Mouse (Mus musculus) heart, postnatal 0 days (tissue): ENCODE data around the gene Antxr2. TPM values are rescaled to one million over a fixed set of nuclear protein-coding genes. Genes with fewer than 3 reads are reported as not detected.

Experiments
- ATAC-seq: fragments of 200-750 bp; cut with Nextera tagmentation; 2 replicates; pipeline ENCODE4 v1.8.0; 2017; ENCODE audit warnings: low read depth, moderate number of reproducible peaks, moderate library complexity; ENCODE audit not compliant: insufficient read depth
- DNase-seq: peaks from one replicate; pipeline ENCODE4 v3.0.0-alpha.2; 2016; ENCODE audit warnings: low spot score
- H3K27ac ChIP-seq: fragments of 300-500 bp; sonication (generic); 2 replicates; pipeline ENCODE4 v1.5.1; 2014; ENCODE audit warnings: low read depth, mild to moderate bottlenecking
- H3K27me3 ChIP-seq: fragments of 300-500 bp; sonication (generic); 2 replicates; pipeline ENCODE4 v1.6.1; 2014; ENCODE audit warnings: low read length, mixed read lengths; ENCODE audit not compliant: control insufficient read depth, insufficient read depth
- H3K36me3 ChIP-seq: fragments of 300-500 bp; sonication (generic); replicated peaks from 2 replicates; pipeline ENCODE4 v1.6.1; 2014; ENCODE audit warnings: low read length, mixed read lengths; ENCODE audit not compliant: control insufficient read depth, insufficient read depth
- H3K4me1 ChIP-seq: fragments of 300-500 bp; sonication (generic); 2 replicates; pipeline ENCODE4 v1.6.1; 2014; ENCODE audit warnings: antibody characterized with exemption; ENCODE audit not compliant: control insufficient read depth, insufficient read depth
- H3K4me2 ChIP-seq: fragments of 300-500 bp; sonication (generic); 2 replicates; pipeline ENCODE4 v1.6.1; 2014; ENCODE audit warnings: low read depth, mild to moderate bottlenecking, low read length, moderate library complexity
- H3K4me3 ChIP-seq: fragments of 300-500 bp; sonication (generic); 2 replicates; pipeline ENCODE4 v1.5.1; 2014; ENCODE audit warnings: low read depth, low read length
- H3K9ac ChIP-seq: fragments of 300-500 bp; sonication (generic); replicated peaks from 2 replicates; pipeline ENCODE4 v1.6.1; 2014; ENCODE audit warnings: low read depth, low read length, mixed read lengths
- H3K9me3 ChIP-seq: fragments of 300-500 bp; sonication (generic); replicated peaks from 2 replicates; pipeline ENCODE4 v1.6.1; 2016; ENCODE audit warnings: low read length; ENCODE audit not compliant: control insufficient read depth
- CTCF ChIP-seq: IDR thresholded peaks from 2 replicates; pipeline ENCODE4 v1.5.1; 2016; ENCODE audit warnings: antibody characterized with exemption, control low read depth, low read depth
- EP300 ChIP-seq: IDR thresholded peaks from 2 replicates; pipeline ENCODE4 v1.6.1; 2016; ENCODE audit warnings: antibody characterized with exemption, low read depth
- WGBS: fragments of 180-500 bp; shearing (Covaris S2); extraction: QIAGEN DNeasy Blood & Tissue Kit; methylation state at CpG from one replicate; pipeline ENCODE4 v1.1.7; 2014; 5-methylcytosine and 5-hydroxymethylcytosine counted together
- polyA plus RNA-seq: library from polyadenylated mRNA; unstranded; fragments of >200 nt; fragmentation: Nextera tagmentation; extraction: Ambion mirVana; gene quantifications from 2 replicates; pipeline ENCODE4 v1.2.1, GENCODE M21; 2015
- total RNA-seq: library from RNA; depleted of rRNA; stranded (reverse); fragments of >200 nt; gene quantifications from 2 replicates; pipeline ENCODE4 v1.2.3, GENCODE M21; 2014; ENCODE audit warnings: low replicate concordance

The Antxr2 gene
- total and polyA plus RNA-seq, 2 experiments from 2014 or later, result 48.6 to 78.7 TPM

GRCm38 (mm10) chr5:97907482-97907881 is 123.4 kb downstream of the Antxr2 start:
- no peaks in the 10 kb centered on the region for H3K9me3 ChIP-seq
- no peaks in the 10 kb centered on the region for H3K36me3 ChIP-seq
- WGBS, result 54% methylated on average over 6 of the region's 6 CpGs
- no peak for DNase-seq
- H3K27ac ChIP-seq, result no peak overlapping the region
- no peak overlapping the region for H3K9ac ChIP-seq
- H3K4me3 ChIP-seq, result no peak overlapping the region
- no peak overlapping the region for H3K4me2 ChIP-seq
- no peaks in the 10 kb centered on the region for H3K27me3 ChIP-seq
- TF ChIP-seq CTCF (no peak), EP300 (no peak)
- peaks cover 5% of the 10 kb centered on the region; the same call in 1 of the 2 replicates for H3K4me1 ChIP-seq
- no peak for ATAC-seq

DNA sequence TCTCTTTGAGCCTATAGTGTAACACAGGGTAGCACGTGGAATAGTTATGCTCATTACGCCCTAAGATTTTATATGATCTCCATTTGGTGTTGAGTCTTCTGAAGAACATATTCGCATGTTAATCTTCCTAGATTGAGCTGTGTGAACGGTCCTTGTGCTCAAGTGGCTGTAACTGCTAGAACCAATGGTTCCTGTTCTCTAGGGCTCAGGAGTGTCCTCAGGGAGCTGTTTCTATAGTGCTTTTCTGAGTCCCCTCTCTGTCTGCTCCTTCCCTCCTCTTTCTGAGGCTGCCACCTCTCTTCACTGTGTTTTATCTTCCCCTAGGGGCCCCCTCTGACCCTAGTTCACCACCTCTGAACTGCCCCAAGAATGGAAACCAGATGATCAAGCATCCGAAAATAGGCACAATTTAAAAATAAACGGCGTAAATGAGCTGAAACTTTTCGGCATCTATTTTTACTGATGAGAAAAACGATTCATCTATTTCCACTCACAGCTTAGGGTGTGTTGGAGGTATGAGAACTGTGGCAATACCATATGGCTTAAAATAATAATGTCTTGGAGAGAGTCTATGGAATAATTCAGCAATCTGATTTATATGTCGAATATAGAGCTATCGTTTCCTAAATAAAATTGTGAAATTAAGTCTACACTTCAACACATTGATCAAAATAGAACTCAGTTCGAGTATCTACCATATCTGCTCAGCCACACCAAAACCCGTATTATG is 124.1 kb downstream of the Antxr2 start:
- H3K4me3 ChIP-seq, result no peak overlapping the region
- no peaks in the 10 kb centered on the region for H3K9me3 ChIP-seq
- 65% methylated on average over 13 of the region's 13 CpGs for WGBS
- no peaks in the 10 kb centered on the region for H3K27me3 ChIP-seq
- H3K4me1 ChIP-seq, result peaks cover 5% of the 10 kb centered on the region; the same call in 1 of the 2 replicates
- no peak overlapping the region for H3K4me2 ChIP-seq
- no peak overlapping the region for H3K27ac ChIP-seq
- DNase-seq, result no peak
- TF ChIP-seq EP300 (no peak), CTCF (no peak)
- H3K36me3 ChIP-seq, result no peaks in the 10 kb centered on the region
- no peak for ATAC-seq
- no peak overlapping the region for H3K9ac ChIP-seq

GRCm38 (mm10) chr5:97905856-97906255 is 125.0 kb downstream of the Antxr2 start:
- peaks cover 5% of the 10 kb centered on the region; the same call in 1 of the 2 replicates for H3K4me1 ChIP-seq
- ATAC-seq, result no peak
- WGBS, result 72% methylated on average over 3 of the region's 3 CpGs

GRCm38 (mm10) chr5:97901096-97901495 is 129.7 kb downstream of the Antxr2 start:
- Histone ChIP-seq H3K9ac (no peak overlapping the region), H3K36me3 (no peaks in the 10 kb centered on the region), H3K4me1 (no peaks in the 10 kb centered on the region), H3K27ac (no peak overlapping the region), H3K27me3 (no peaks in the 10 kb centered on the region), H3K4me3 (no peak overlapping the region), H3K9me3 (no peaks in the 10 kb centered on the region), H3K4me2 (no peak overlapping the region)
- no peak for TF ChIP-seq EP300
- TF ChIP-seq CTCF, result no peak
- no peak for DNase-seq
- 95% methylated on average over 7 of the region's 7 CpGs for WGBS
- ATAC-seq, result no peak

More at GRCm38 (mm10) chr5:97905856-97906255, 125.0 kb downstream of the Antxr2 start:
- H3K9ac ChIP-seq, result no peak overlapping the region
- no peak for TF ChIP-seq EP300
- TF ChIP-seq CTCF, result no peak
- H3K4me2 ChIP-seq, result no peak overlapping the region
- no peaks in the 10 kb centered on the region for H3K9me3 ChIP-seq
- H3K27ac ChIP-seq, result no peak overlapping the region
- no peaks in the 10 kb centered on the region for H3K27me3 ChIP-seq
- no peak overlapping the region for H3K4me3 ChIP-seq
- H3K36me3 ChIP-seq, result no peaks in the 10 kb centered on the region
- DNase-seq, result no peak

- Histone ChIP-seq H3K9me3 (0 out of 2 replicates have a peak, but pooled peaks cover 4% of the 10 kb centered on the region), H3K27me3 (no peaks in the 10 kb centered on the region), H3K4me3 (no peak overlapping the region), H3K4me1 (no peaks in the 10 kb centered on the region), H3K4me2 (no peak overlapping the region), H3K27ac (no peak overlapping the region), H3K9ac (no peak overlapping the region), H3K36me3 (no peaks in the 10 kb centered on the region)
- no peak for TF ChIP-seq CTCF
- TF ChIP-seq EP300, result no peak
- ATAC-seq, result no peak
- WGBS, result 89% methylated on average over 5 of the region's 5 CpGs
- no peak for DNase-seq
Observed at GRCm38 (mm10) chr5:97899321-97899720, 131.5 kb downstream of the Antxr2 start.

- WGBS, result 93% methylated on average over 6 of the region's 6 CpGs
- no peaks in the 10 kb centered on the region for H3K9me3 ChIP-seq
- TF ChIP-seq CTCF (no peak), EP300 (no peak)
- no peaks in the 10 kb centered on the region for H3K4me1 ChIP-seq
- H3K4me2 ChIP-seq, result no peak overlapping the region
- peaks cover 22% of the 10 kb centered on the region for H3K36me3 ChIP-seq
- no peak overlapping the region for H3K27ac ChIP-seq
- H3K27me3 ChIP-seq, result no peaks in the 10 kb centered on the region
- no peak overlapping the region for H3K4me3 ChIP-seq
- DNase-seq (no peak), ATAC-seq (no peak)
- H3K9ac ChIP-seq, result no peak overlapping the region
Observed at GRCm38 (mm10) chr5:97885427-97885826, 145.4 kb downstream of the Antxr2 start.
